In the genomic region with DNA sequence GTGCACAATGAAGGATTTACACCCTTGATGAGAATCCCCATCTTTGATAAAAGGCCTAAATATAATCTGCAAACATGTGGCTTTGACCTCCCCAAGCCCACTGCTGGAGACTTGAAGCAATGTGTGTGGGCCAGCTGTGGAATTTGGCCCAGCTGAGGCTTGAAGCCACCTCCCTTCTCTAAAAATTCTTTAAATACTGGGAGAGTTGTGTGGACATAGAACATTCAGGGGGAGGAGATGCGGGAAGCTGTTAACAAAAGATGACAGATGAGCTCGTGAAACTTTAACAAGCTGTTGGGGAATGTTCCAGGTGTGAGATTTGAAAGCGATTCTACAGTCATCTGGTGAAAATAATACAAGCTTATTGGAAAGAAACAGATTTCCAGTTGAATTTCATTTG, we compare ENCODE assay signal across 20 mouse cellular contexts.
A peak's percentile ranks its signal among the peaks of the same experiment; 100 is the strongest.
DNase-seq lines count a peak whose midpoint lies in the region; ATAC-seq and TF ChIP-seq lines count a peak whose summit lies in the region.
"Had no signal": no experiment of that assay in that cellular context is flagged by ENCODE, and none has a peak within 500 bp of the region (broad histone marks: within the 10 kb centered on the region; RNA-seq: fewer than 3 reads in every experiment).

No protein-coding gene starts in this region.

- TF ChIP-seq CTCF in lung, embryonic 14.5 days (IDR thresholded peaks at IDR 0.05; ENCODE audit: low read depth) = no peak
- TF ChIP-seq CTCF in lung, adult 2 months (IDR thresholded peaks at IDR 0.05; ENCODE audit: insufficient read depth, low read length) = no peak

- H3K27ac ChIP-seq in hindbrain, embryonic 10.5 days = no peak overlapping the region
- H3K27ac ChIP-seq in hindbrain, embryonic 13.5 days = no peak overlapping the region
- H3K27ac ChIP-seq in lung, embryonic 14.5 days (ENCODE audit: low read depth) = no peak overlapping the region
- H3K27ac ChIP-seq in limb, embryonic 13.5 days = no peak overlapping the region; the same call in 1 of the 2 replicates
- H3K27ac ChIP-seq: embryonic facial prominence, embryonic 12.5 days; forebrain, embryonic 12.5 days; heart, embryonic 13.5 days; lung, embryonic 15.5 days; midbrain, embryonic 13.5 days; neural tube, embryonic 13.5 days had no signal

- ATAC-seq in hindbrain, embryonic 13.5 days (ENCODE audit: low FRiP score) = no peak
- peak; percentile 69; the same call in 1 of the 2 replicates for ATAC-seq in lung, embryonic 14.5 days (ENCODE audit: insufficient read depth)
- peak; percentile 73 for ATAC-seq in limb, embryonic 13.5 days (ENCODE audit: low FRiP score, low read depth)
- ATAC-seq: hindbrain, embryonic 16.5 days; midbrain, embryonic 13.5 days had no signal

- H3K4me3 ChIP-seq in hindbrain, embryonic 10.5 days = no peak overlapping the region
- no peak overlapping the region for H3K4me3 ChIP-seq in hindbrain, embryonic 13.5 days
- H3K4me3 ChIP-seq in lung, embryonic 14.5 days (ENCODE audit: low read depth, low read length) = no peak overlapping the region
- no peak overlapping the region for H3K4me3 ChIP-seq in lung, adult 2 months (replicated peaks; ENCODE audit: extremely low read depth, low read depth, low read length)
- H3K4me3 ChIP-seq in limb, embryonic 13.5 days = no peak overlapping the region
- H3K4me3 ChIP-seq: embryonic facial prominence, embryonic 12.5 days; forebrain, embryonic 12.5 days; heart, embryonic 13.5 days; lung, embryonic 15.5 days; midbrain, embryonic 13.5 days; neural tube, embryonic 13.5 days had no signal

- no peak for TF ChIP-seq POLR2A in lung, adult 2 months (IDR thresholded peaks at IDR 0.05; ENCODE audit: borderline replicate concordance, extremely low read depth, low read depth, low read length)

- WGBS in hindbrain, embryonic 10.5 days = 68% methylated on average over 3 of the region's 3 CpGs
- WGBS in hindbrain, embryonic 13.5 days = 62% methylated on average over 3 of the region's 3 CpGs
- 14% methylated on average over 3 of the region's 3 CpGs for WGBS in lung, embryonic 14.5 days
- 37% methylated on average over 3 of the region's 3 CpGs for WGBS in lung, adult 2 months
- WGBS in limb, embryonic 13.5 days = 18% methylated on average over 3 of the region's 3 CpGs

- no peak overlapping the region for H3K4me2 ChIP-seq in hindbrain, embryonic 13.5 days
- H3K4me2 ChIP-seq in lung, embryonic 14.5 days = no peak overlapping the region
- H3K4me2 ChIP-seq in limb, embryonic 13.5 days (replicated peaks) = 0 out of 2 replicates have a peak overlapping the region, but pooled peaks have one; percentile 4
- H3K4me2 ChIP-seq: embryonic facial prominence, embryonic 12.5 days; forebrain, embryonic 12.5 days; heart, embryonic 13.5 days; lung, embryonic 15.5 days; midbrain, embryonic 13.5 days; neural tube, embryonic 13.5 days had no signal

- no peaks in the 10 kb centered on the region for H3K27me3 ChIP-seq in hindbrain, embryonic 10.5 days (ENCODE audit: insufficient read depth, poor library complexity, severe bottlenecking)
- no peaks in the 10 kb centered on the region for H3K27me3 ChIP-seq in hindbrain, embryonic 13.5 days
- H3K27me3 ChIP-seq in lung, embryonic 14.5 days (ENCODE audit: insufficient read depth, low read length) = no peaks in the 10 kb centered on the region
- no peaks in the 10 kb centered on the region for H3K27me3 ChIP-seq in limb, embryonic 13.5 days
- H3K27me3 ChIP-seq: embryonic facial prominence, embryonic 12.5 days; forebrain, embryonic 12.5 days; heart, embryonic 13.5 days; lung, embryonic 15.5 days; midbrain, embryonic 13.5 days; neural tube, embryonic 13.5 days had no signal

- H3K9ac ChIP-seq in hindbrain, embryonic 13.5 days = no peak overlapping the region
- H3K9ac ChIP-seq in lung, embryonic 14.5 days = no peak overlapping the region
- no peak overlapping the region for H3K9ac ChIP-seq in limb, embryonic 13.5 days
- H3K9ac ChIP-seq: embryonic facial prominence, embryonic 12.5 days; forebrain, embryonic 12.5 days; heart, embryonic 13.5 days; lung, embryonic 15.5 days; midbrain, embryonic 13.5 days; neural tube, embryonic 13.5 days had no signal

- no peaks in the 10 kb centered on the region for H3K9me3 ChIP-seq in hindbrain, embryonic 10.5 days
- H3K9me3 ChIP-seq in hindbrain, embryonic 13.5 days = no peaks in the 10 kb centered on the region
- H3K9me3 ChIP-seq in lung, embryonic 14.5 days (ENCODE audit: low read depth, low read length) = no peaks in the 10 kb centered on the region
- H3K9me3 ChIP-seq in limb, embryonic 13.5 days = no peaks in the 10 kb centered on the region
- H3K9me3 ChIP-seq: embryonic facial prominence, embryonic 12.5 days; forebrain, embryonic 12.5 days; heart, embryonic 13.5 days; lung, embryonic 15.5 days; midbrain, embryonic 13.5 days; neural tube, embryonic 13.5 days had no signal

- H3K36me3 ChIP-seq in hindbrain, embryonic 10.5 days = no peaks in the 10 kb centered on the region
- no peaks in the 10 kb centered on the region for H3K36me3 ChIP-seq in hindbrain, embryonic 13.5 days
- no peaks in the 10 kb centered on the region for H3K36me3 ChIP-seq in lung, embryonic 14.5 days (ENCODE audit: insufficient read depth)
- no peaks in the 10 kb centered on the region for H3K36me3 ChIP-seq in limb, embryonic 13.5 days
- H3K36me3 ChIP-seq: embryonic facial prominence, embryonic 12.5 days; forebrain, embryonic 12.5 days; heart, embryonic 13.5 days; lung, embryonic 15.5 days; midbrain, embryonic 13.5 days; neural tube, embryonic 13.5 days had no signal

- H3K4me1 ChIP-seq in hindbrain, embryonic 10.5 days (replicated peaks) = no peaks in the 10 kb centered on the region
- H3K4me1 ChIP-seq in hindbrain, embryonic 13.5 days (replicated peaks) = no peaks in the 10 kb centered on the region
- no peaks in the 10 kb centered on the region for H3K4me1 ChIP-seq in lung, embryonic 14.5 days (ENCODE audit: insufficient read depth)
- H3K4me1 ChIP-seq in lung, adult 2 months (ENCODE audit: control insufficient read depth, insufficient read depth, low read length) = no peaks in the 10 kb centered on the region
- H3K4me1 ChIP-seq in limb, embryonic 13.5 days = peaks cover 8% of the 10 kb centered on the region
- H3K4me1 ChIP-seq: embryonic facial prominence, embryonic 12.5 days; forebrain, embryonic 12.5 days; lung, embryonic 15.5 days; midbrain, embryonic 13.5 days; neural tube, embryonic 13.5 days had no signal

- peak; percentile 20 for DNase-seq in hindbrain, embryonic 10.5 days (ENCODE audit: low spot score)
- peak; percentile 66 for DNase-seq in lung, embryonic 14.5 days
- no peak for DNase-seq in lung, adult 2 months
- peak; percentile 50 for DNase-seq in brain, adult 2 months (ENCODE audit: low read depth, low spot score)
- DNase-seq in cerebellum, adult 9-11 months = no peak
- DNase-seq in adrenal gland, postnatal 36 days = no peak
- DNase-seq: adrenal gland, postnatal 25 days; cerebellum, adult 11 months; gastrocnemius, postnatal 25 days; right cerebral cortex, postnatal 25 days; thymus, postnatal 25 days had no signal

Comparison
In these comparisons a context has a peak if more than half of its experiments do, and no peak if none do; other contexts are left out.
1. DNase-seq: peak in hindbrain, embryonic 10.5 days (single experiment), lung, embryonic 14.5 days (single experiment) and brain, adult 2 months (single experiment); none in lung, adult 2 months (single experiment), cerebellum, adult 9-11 months (single experiment) and adrenal gland, postnatal 36 days (0 of 2).